Mouse (Mus musculus) thymus, postnatal 25 days (tissue): ENCODE measurements around the gene Bbs12.

Experiments
- DNase-seq: peaks from one replicate; pipeline ENCODE4 v3.0.0; 2022

The Bbs12 gene

DNA sequence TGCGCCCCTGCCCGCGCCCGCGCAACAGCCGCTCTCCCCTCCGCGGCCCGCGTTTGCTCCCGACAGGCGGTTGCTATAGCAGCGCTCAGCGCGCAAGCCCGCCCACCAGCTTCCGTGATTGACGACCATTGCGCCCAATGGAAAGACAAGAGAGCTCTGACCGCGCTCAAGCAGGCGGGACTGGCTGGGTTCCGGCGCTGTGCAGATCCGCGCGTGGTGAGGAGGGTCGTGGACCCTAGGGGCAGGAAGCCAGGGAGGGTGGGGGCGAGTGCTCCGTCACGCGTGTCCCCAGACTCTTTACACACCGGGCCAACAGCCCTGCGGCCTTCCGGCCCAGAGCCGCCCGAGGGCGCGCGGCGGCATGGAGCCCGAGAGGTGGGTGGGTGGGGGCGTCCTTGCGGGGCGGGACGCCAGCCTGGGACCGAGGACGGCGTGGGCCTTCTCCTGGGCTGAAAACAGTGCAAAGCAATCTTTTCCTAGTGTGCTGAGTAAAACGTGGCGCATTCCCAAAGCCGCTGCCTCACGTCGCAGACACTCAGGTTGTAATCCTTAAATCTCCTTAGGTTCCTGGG lies at the start of gene Bbs12, which contains the start of gene Cetn4:
TSS of gene Bbs12 (plus strand) at position 185 of the 572 bp plus-strand sequence.
TSS of gene Cetn4 (minus strand) at position 339 of the 572 bp plus-strand sequence.
- DNase-seq, result peak; percentile 99

- DNase-seq, result no peak
These were observed 44.0 kb upstream of the Bbs12 start for GRCm38 (mm10) chr3:37268338-37268737.

GRCm38 (mm10) chr3:37269926-37270325 lies 42.4 kb upstream of the Bbs12 start:
- no peak for DNase-seq

GRCm38 (mm10) chr3:37271209-37271608 lies 41.1 kb upstream of the Bbs12 start:
- peak; percentile 65 for DNase-seq

DNA sequence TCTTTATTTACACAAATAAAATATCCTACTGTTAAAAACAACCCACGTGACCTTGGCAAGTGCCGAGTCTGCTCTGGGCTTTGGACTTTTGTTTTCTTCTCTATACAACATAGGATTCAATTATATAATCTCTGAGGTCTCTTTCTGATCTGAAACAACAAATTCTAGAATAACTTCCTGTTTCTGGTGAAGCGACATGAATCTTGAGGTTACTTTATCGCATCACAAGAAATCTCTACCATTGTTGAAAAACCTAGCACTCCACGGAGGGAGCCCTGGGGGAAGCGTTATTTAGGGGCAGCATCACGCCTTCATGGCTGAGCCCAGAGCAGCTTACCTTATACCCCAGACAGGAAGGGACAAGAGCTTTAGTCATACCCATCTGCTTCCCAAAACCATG lies 39.3 kb upstream of the Bbs12 start:
- DNase-seq, result no peak

DNA sequence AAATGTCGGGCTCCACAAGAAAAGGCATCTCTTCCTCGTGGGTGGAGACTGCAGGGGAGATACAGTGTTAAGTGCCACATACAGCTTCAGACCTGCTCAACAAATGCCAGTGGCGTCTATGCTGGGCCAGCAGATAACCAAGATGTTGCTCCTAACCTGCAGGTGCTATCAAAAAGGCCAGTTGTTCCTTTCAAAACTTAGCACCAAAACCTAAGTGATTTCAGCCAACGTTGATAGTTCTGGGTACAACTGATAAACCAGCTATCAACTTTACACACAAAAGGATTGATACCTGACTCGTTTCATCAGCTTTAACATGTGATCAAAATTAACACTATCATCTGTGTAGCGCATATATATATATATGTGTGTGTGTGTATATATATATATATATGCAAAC lies 37.7 kb upstream of the Bbs12 start:
- DNase-seq, result no peak

DNA sequence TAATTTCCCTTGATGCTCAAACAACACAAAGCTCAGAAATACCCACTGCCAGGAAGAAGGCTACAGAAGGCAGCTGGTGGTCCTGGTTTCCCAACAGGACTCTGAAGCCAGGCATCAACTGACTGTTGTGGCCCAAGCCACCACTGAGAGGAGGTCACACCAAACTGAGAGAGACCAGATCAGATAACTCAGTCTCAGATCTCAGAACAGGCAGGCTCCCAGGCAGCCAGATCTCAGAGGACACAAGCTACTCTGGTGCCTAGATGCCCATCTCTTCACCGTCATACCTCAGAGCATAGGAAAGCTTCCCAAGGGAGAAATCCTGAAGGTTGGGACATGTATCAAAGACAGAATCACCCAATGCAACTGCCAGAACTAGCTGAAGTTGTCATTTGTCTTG lies 32.1 kb upstream of the Bbs12 start:
- DNase-seq, result no peak

DNA sequence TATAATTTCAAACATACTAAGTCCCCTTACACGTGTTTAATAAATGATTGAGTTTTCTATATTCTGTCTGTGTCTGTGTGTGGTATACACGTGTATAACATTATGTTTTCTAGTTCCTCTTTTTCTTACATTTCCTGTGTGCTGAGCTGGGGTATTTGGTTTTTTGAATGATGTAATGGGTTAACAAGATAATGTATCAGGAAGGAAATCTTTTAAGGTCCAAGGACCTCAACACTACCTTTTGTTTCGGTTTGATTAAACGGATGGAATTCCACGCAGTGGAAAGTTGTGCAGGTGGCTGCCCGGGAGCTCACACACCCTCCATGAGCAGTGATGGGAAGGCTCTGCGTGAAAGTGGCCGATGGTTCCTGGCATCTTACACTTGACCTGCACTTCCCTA lies 31.5 kb upstream of the Bbs12 start:
- DNase-seq, result no peak

DNA sequence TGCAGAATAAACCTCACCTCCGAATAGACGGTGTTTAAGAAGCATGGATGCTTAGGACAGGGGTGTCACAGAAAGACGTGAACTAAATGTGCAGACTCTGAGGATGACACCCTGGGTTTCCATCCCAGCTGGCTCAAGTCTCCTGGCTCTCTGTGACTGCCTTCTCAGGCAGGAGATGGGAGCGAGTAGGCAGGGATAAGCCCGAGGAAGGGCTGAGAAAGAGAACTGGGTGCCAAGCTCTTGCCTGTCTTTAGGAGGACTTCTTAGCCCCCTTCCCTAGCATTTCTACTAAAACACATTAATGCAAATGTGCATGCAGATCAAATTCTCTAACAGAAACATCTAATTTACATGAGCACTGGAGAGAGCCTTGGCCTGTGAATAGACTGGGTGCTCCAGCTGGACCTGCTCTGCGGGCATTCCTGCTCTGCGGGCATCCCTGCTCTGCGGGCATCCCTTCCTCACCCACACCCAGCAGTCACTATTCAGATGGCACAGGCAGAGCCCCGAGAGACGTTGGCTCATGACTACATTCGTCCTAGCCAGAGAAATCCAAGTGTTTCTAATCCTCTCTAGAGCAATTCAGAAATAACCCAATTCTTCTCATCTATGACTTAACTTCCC lies 29.9 kb upstream of the Bbs12 start:
- no peak for DNase-seq

DNA sequence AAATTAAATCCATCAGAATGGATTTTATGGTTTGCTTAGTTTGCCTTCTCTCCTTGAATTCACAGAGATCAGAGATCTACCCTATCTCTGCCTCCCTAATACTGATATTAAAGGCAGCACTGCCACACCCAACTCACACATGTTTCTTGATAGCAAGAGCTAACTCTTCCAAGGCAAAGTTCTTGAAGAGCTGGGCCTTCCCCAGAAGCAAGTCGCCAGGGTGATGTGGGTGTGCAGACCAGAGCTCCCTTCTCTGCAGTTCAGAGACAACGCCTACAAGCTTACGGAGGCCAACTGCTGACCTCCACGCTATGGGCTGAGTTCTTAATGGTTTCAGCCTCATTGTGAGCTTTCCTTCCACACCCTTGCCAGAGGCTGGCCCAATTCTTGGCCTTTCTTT lies 29.1 kb upstream of the Bbs12 start:
- DNase-seq, result no peak

DNA sequence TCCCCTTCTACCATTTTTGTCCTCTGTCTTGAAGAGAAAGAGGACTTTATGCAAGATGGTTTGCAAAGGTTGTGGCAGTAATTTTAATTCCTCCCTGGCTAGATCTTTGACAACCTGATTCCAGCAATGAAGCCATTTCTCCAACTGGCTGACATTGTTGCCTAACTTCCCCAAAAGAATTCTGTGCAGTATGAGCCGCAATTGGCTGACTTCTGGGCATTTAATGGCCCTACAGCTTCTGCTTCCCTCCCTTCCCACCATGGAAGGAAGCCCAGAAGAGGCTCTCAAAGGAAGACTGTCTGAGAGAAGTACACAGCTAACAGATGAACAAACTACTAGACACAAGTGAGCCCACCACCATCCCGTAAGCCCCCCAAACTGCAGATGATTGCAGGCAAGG lies 23.1 kb upstream of the Bbs12 start:
- DNase-seq, result no peak

- DNase-seq, result no peak
These were observed 21.3 kb upstream of the Bbs12 start for GRCm38 (mm10) chr3:37290881-37291541.

DNA sequence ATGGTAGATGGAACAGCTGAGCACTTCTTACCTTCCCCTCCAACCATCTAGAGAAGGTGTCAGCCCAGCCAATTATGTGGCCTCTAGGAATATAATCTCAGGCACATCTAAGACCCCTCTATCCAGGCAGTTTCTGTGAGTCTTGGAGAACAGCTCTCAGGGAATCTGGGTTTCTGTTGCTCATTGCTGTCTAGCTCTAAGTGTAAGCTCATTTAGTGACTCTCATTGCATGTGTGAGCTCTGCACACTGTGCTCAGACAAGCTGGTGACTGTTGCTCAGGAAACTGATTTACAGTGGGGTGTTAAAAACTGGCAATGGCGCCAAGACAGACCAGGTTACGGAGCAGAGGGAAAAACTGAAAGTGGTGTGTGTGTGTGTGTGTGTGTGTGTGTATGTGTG lies 20.4 kb upstream of the Bbs12 start:
- DNase-seq, result no peak

DNA sequence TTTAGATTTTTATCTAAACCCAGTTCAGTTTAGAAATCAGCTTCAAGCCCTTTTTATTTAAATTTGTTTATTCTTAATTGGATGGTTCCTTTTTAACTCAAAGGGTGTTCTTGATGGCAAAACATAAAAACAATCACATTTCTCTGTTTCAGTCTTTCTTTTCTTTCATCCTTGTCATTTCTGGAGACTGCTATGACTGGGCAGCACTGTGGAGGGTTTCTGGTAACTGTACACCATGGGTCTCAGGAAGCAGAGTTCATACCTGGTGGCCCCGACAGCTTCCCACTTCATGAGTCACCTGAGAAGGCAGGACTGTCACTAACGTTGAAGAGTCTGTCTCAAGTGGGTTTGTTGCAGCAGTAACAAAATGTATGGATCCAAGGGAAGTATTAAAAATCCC lies 19.7 kb upstream of the Bbs12 start:
- no peak for DNase-seq

DNA sequence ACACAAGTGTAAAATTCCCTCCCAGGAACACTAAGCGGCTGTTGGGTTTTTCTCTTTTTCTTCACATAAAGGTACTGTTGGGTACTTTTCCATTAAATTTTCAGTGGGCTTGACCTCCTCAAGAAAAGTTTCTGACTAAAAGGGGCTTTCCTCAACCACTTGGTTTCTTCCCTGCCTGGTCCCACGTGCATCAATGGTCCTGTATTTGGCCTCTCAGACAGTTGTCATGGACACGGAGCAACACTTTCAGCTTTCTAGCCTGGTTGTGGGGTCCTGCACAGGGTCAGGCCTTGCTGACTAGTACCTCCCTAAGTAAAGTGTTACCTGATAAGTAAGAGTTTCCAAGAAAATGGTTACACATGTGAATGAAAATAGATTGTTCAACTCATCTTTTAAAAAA lies 12.9 kb upstream of the Bbs12 start:
- no peak for DNase-seq

DNA sequence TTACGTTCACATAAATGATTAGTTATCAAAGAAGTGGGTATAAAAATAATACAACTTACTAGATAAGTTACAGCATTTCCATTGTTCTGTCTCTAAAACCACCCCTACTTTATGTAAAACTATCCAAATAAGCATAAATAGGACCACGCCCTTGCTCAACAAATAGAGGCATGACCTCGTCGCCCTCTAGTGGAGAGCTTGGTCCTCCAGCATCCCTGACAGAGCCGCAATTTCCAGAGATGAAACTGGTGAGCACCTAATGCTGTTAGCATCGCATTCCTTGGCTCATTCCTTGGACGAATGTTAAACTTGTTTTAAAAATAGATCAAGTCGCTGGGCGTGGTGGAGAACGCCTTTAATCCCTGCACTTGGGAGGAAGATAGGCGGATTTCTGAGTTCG lies 9.7 kb upstream of the Bbs12 start:
- DNase-seq, result peak; percentile 58

DNA sequence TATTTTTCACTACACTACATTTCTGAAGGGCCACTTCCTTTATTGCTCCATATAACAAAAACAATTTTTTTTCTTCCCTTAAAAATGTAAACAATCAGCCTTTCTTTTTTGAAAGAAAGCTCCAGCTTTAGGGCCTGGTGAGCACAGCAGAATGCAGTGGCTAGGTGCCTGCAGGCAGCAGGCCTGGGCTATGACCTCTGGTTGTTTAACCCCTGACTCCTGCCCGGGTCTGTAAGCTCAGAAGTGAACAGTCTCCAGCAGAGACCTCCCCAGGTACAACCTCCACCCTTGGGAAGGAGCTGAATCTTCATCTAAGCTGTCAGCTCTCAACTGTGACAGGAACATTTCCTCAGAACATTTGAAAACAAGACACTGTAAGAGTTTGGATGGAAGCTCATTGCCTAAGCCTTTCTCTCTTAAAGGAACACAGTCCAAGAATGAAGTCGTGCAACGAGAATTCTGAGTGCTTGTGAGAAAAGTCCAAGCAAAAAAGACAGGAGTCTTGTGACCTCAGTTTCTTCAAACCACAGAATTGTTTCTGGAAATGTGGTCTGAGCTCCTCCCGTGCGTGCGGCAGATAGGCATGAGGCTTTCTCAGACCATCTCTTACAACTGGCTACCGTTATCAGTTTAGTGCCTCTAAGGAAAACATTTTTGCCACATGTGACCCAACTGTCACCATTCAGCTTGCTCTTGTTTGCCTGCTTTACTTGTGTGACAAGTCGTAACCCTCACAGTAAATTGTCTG lies 8.8 kb upstream of the Bbs12 start:
- no peak for DNase-seq

GRCm38 (mm10) chr3:37311897-37312369 lies 421 bp upstream of the Bbs12 start:
- no peak for DNase-seq

DNA sequence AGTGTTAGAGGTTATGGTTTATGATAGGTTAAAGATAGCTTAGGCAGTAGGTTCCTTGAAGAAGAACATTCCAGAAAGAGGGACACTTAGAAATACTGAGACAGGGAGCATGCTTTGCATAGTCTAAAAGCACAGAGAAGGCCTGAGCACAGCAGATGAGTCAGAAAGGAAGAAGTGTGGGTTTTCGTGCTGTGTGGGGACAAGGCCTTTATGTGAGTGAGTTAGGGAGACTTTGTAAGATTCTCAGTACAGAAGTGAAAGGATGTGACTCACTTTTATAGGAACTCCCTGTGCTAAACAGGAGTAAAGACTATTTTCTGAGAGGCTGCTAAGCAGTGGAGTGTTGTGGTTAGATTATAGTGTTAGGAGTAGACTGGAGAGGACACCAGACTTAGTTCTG lies 1.0 kb downstream of the Bbs12 start:
- DNase-seq, result peak; percentile 14

GRCm38 (mm10) chr3:37316233-37316632 lies 3.9 kb downstream of the Bbs12 start:
- DNase-seq, result no peak

DNA sequence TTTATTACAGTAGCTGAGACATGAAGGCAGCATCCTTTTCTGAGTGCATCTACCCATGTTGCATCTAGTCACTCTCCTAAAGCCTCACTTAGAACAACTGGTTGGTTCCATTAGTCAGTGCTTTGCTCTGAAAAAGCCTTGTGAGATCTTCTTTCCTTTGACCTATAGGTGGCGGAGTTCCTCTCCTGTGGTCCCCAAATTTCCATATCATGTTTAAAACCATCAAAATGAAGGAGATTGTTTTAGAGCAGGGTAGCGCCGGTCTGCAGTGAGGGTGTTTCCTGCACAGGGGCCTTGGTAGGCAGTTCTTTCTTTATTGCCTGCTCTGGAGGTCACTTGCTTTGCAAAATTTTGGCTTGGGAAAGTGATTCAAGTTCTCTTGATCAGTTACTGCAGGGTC lies 12.0 kb downstream of the Bbs12 start:
- no peak for DNase-seq

DNA sequence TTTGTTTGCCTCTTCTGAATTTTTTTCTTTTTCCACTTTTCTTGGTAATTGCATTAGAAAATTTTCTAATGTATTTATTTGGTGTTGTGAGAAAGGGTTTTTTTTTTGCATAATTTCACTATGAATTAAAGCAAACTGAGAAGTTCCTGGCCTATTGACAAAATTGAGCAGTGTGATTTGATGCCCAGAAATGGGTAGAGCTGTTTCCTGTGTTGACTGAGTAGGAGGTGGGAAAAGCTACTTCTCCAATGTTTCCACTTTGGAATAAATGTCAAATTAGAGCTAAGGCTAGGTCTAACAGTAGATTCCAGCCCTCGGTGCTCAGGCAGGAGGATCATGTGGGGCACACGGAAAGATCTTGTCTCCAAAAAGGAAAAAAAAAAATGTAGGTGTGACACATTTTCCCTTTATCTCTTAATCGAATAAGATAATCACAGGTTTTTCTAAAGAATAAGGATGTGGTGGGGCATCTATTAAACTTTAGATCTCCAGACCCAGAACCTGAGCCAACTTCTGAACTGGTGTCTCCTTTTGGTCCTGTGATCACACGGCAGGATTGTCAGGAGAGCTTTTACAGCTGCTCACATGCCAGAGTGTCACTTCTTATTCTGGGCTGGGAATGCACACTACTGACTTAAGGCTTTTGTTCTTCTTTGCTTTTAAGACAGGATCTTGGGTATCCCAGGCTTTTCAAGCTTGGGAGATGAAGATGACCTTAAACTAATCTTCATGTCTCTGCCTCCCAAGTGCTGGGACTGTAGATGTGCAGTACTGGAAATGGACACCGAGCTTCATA lies 13.2 kb downstream of the Bbs12 start:
- DNase-seq, result no peak

DNA sequence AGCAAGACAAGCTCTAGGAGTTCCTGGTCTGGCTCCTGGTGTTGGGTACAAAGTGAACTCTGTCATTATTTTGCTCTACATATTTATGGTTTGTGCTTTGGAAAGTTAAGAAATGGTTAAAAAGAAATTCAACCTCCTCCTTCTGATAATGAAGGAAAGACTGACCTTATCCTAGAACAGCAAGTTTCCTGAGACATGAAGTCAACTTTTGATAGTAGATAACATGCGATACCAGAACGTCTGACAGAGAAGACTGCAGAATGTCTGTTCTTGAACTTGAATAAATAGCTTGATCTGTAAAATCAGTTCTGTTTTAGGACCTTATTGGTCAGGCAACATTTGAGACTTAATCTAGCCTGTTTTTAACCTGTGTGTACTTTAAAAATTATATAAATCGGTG lies 14.3 kb downstream of the Bbs12 start:
- DNase-seq, result no peak
